Mouse (Mus musculus): ENCODE results near the gene Trio. TPM values are rescaled to one million over a fixed set of nuclear protein-coding genes. Genes with fewer than 3 reads are reported as not detected.
"Not testable (repeated sequence)": the region's sequence is repeated elsewhere in the genome, so short reads cannot be mapped to it uniquely, and the experiment has no call there.

The Trio gene
- polyA plus RNA-seq, 1 experiment = 0.03 TPM

DNA sequence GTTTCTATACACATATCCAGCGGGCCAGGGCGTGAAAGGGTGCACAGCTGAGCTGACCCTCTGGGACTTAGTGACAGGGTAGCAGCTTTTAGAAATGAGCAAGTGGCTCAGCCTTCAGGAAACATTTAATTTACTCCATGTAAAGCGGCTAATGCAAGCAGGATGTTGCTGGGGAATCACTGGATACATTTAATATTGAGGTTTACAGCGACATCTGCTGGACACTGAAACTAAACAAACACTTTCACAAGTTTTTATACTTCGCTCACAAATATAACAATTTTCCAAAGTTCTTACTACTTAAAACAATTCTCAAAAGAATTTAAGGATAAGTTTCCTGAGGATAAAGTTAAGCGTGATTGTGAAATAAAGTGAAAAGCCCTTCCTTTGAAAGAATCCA lies 174.3 kb downstream of the Trio start:
- no peaks in the 10 kb centered on the region for H3K9me3 ChIP-seq (ENCODE audit: control insufficient read depth, low read length)
- H3K36me3 ChIP-seq (ENCODE audit: control insufficient read depth) = peaks cover 19% of the 10 kb centered on the region
- no peaks in the 10 kb centered on the region for H3K27me3 ChIP-seq (ENCODE audit: control insufficient read depth)
- H3K4me1 ChIP-seq (ENCODE audit: control insufficient read depth) = peaks cover 8% of the 10 kb centered on the region
- TF ChIP-seq GATA1 (IDR thresholded peaks at IDR 0.05; ENCODE audit: low read length) (no peak), TAL1 (IDR thresholded peaks at IDR 0.05; ENCODE audit: low read length) (no peak)
- no peak overlapping the region for H3K4me3 ChIP-seq (replicated peaks)

DNA sequence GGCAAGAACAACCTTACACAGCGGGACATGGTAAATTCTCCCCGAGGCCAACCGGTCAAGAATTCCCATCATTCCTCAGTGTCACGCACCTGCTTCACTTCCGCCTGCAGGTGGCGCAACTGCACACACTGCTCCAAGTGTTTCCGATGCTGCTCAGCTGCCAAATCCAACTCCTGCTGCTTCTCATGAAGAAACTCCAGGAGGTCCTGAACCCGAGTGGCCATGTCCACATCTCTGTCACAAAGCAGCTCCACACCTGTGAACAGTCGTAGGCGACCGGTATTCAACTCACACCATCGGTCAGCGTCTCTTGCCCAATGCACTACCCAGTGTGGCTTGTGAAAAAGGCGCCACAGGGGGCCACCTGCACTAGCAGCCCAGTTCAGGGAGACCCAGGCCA lies 174.7 kb downstream of the Trio start:
- no peak for TF ChIP-seq GATA1 (IDR thresholded peaks at IDR 0.05; ENCODE audit: low read length)
- no peak for TF ChIP-seq TAL1 (IDR thresholded peaks at IDR 0.05; ENCODE audit: low read length)
- no peaks in the 10 kb centered on the region for H3K9me3 ChIP-seq (ENCODE audit: control insufficient read depth, low read length)
- H3K27me3 ChIP-seq (ENCODE audit: control insufficient read depth) = no peaks in the 10 kb centered on the region
- H3K4me3 ChIP-seq (replicated peaks) = no peak overlapping the region
- peaks cover 19% of the 10 kb centered on the region for H3K36me3 ChIP-seq (ENCODE audit: control insufficient read depth)
- peaks cover 4% of the 10 kb centered on the region for H3K4me1 ChIP-seq (ENCODE audit: control insufficient read depth)

DNA sequence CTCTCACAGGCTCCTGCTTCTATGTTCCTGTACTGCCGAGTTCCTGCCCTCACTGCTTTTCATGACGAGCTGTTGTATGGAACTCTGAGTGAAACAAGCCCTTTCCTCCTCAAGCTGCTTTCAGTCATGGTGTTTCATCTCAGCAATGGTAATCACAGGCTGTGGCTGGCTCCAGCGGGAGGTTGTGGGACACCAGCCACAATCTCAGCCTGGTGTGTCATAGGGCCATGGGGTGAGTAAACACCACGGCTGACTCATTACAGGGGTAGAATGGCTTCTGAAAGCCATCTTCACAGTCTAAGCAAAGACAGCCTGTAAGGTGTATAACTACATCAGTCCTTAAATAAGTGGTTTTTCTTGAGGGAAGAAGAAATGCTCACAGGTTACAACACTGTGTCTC lies 175.7 kb downstream of the Trio start:
- TF ChIP-seq GATA1 (IDR thresholded peaks at IDR 0.05; ENCODE audit: low read length) (no peak), TAL1 (IDR thresholded peaks at IDR 0.05; ENCODE audit: low read length) (no peak)
- Histone ChIP-seq H3K27me3 (ENCODE audit: control insufficient read depth) (no peaks in the 10 kb centered on the region), H3K9me3 (ENCODE audit: control insufficient read depth, low read length) (no peaks in the 10 kb centered on the region)

GRCm38 (mm10) chr15:27841696-27842095 lies 184.0 kb downstream of the Trio start:
- no peaks in the 10 kb centered on the region for H3K27me3 ChIP-seq (ENCODE audit: control insufficient read depth)
- H3K36me3 ChIP-seq (ENCODE audit: control insufficient read depth) = peaks cover 9% of the 10 kb centered on the region; the same call in 1 of the 2 replicates
- H3K4me3 ChIP-seq (replicated peaks) = no peak overlapping the region
- H3K9me3 ChIP-seq (ENCODE audit: control insufficient read depth, low read length) = no peaks in the 10 kb centered on the region
- peaks cover 6% of the 10 kb centered on the region for H3K4me1 ChIP-seq (ENCODE audit: control insufficient read depth)
- TF ChIP-seq GATA1 (IDR thresholded peaks at IDR 0.05; ENCODE audit: low read length) = no peak
- TF ChIP-seq TAL1 (IDR thresholded peaks at IDR 0.05; ENCODE audit: low read length) = no peak

More for the DNA sequence above, 175.7 kb downstream of the Trio start:
- Histone ChIP-seq H3K4me1 (ENCODE audit: control insufficient read depth) (no peaks in the 10 kb centered on the region), H3K4me3 (replicated peaks) (no peak overlapping the region), H3K36me3 (ENCODE audit: control insufficient read depth) (peaks cover 19% of the 10 kb centered on the region)

GRCm38 (mm10) chr15:27840579-27840978 lies 185.1 kb downstream of the Trio start:
- Histone ChIP-seq H3K4me3 (replicated peaks) (no peak overlapping the region), H3K27me3 (ENCODE audit: control insufficient read depth) (no peaks in the 10 kb centered on the region), H3K36me3 (ENCODE audit: control insufficient read depth) (peaks cover 6% of the 10 kb centered on the region; the same call in 1 of the 2 replicates), H3K4me1 (ENCODE audit: control insufficient read depth) (peaks cover 6% of the 10 kb centered on the region), H3K9me3 (ENCODE audit: control insufficient read depth, low read length) (no peaks in the 10 kb centered on the region)
- TF ChIP-seq GATA1 (IDR thresholded peaks at IDR 0.05; ENCODE audit: low read length) (no peak), TAL1 (IDR thresholded peaks at IDR 0.05; ENCODE audit: low read length) (no peak)

- Histone ChIP-seq H3K4me1 (ENCODE audit: control insufficient read depth) (peaks cover 6% of the 10 kb centered on the region), H3K27me3 (ENCODE audit: control insufficient read depth) (no peaks in the 10 kb centered on the region), H3K4me3 (replicated peaks) (no peak overlapping the region), H3K36me3 (ENCODE audit: control insufficient read depth) (peaks cover 6% of the 10 kb centered on the region; the same call in 1 of the 2 replicates), H3K9me3 (ENCODE audit: control insufficient read depth, low read length) (no peaks in the 10 kb centered on the region)
- TF ChIP-seq TAL1 (IDR thresholded peaks at IDR 0.05; ENCODE audit: low read length) = no peak
- no peak for TF ChIP-seq GATA1 (IDR thresholded peaks at IDR 0.05; ENCODE audit: low read length)
Measured at GRCm38 (mm10) chr15:27840125-27840524, 185.5 kb downstream of the Trio start.

DNA sequence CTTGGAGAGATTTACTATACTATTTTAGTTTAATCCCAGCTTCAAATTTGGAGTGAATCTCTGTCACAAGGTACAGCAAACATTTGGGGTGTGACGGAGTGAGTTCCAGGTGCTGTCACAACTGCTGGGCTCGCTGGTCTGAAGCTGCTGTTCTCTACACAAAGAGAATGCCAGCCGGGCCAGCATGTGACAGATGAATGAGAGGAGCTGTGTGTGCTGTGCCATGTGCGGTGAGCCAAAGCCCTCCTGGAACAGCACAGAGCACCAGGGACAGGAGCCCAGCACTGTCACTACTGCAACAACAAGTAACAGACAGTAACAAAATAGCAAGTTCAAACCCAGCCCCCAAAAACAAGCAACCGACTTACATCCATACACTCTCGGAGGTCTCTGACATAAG lies 194.0 kb downstream of the Trio start:
- no peak overlapping the region for H3K4me3 ChIP-seq (replicated peaks)
- TF ChIP-seq TAL1 (IDR thresholded peaks at IDR 0.05; ENCODE audit: low read length) (no peak), GATA1 (IDR thresholded peaks at IDR 0.05; ENCODE audit: low read length) (no peak)
- H3K9me3 ChIP-seq (ENCODE audit: control insufficient read depth, low read length) = no peaks in the 10 kb centered on the region
- peaks cover 3% of the 10 kb centered on the region; the same call in 1 of the 2 replicates for H3K36me3 ChIP-seq (ENCODE audit: control insufficient read depth)
- H3K4me1 ChIP-seq (ENCODE audit: control insufficient read depth) = no peaks in the 10 kb centered on the region
- H3K27me3 ChIP-seq (ENCODE audit: control insufficient read depth) = no peaks in the 10 kb centered on the region

- H3K36me3 ChIP-seq (ENCODE audit: control insufficient read depth) = peaks cover 15% of the 10 kb centered on the region; the same call in 1 of the 2 replicates
- H3K9me3 ChIP-seq (ENCODE audit: control insufficient read depth, low read length); H3K4me1 ChIP-seq (ENCODE audit: control insufficient read depth); H3K4me3 ChIP-seq (replicated peaks); H3K27me3 ChIP-seq (ENCODE audit: control insufficient read depth): not testable (repeated sequence)
Measured at GRCm38 (mm10) chr15:27827871-27828270, 197.8 kb downstream of the Trio start.

GRCm38 (mm10) chr15:27826886-27827285 lies 198.8 kb downstream of the Trio start:
- H3K36me3 ChIP-seq (ENCODE audit: control insufficient read depth) = peaks cover 12% of the 10 kb centered on the region; the same call in 1 of the 2 replicates
- no peak overlapping the region for H3K4me3 ChIP-seq (replicated peaks)

GRCm38 (mm10) chr15:27826048-27826637 lies 199.5 kb downstream of the Trio start:
- Histone ChIP-seq H3K9me3 (ENCODE audit: control insufficient read depth, low read length) (no peaks in the 10 kb centered on the region), H3K4me3 (replicated peaks) (no peak overlapping the region), H3K27me3 (ENCODE audit: control insufficient read depth) (no peaks in the 10 kb centered on the region), H3K4me1 (ENCODE audit: control insufficient read depth) (no peaks in the 10 kb centered on the region), H3K36me3 (ENCODE audit: control insufficient read depth) (peaks cover 12% of the 10 kb centered on the region; the same call in 1 of the 2 replicates)
- TF ChIP-seq TAL1 (IDR thresholded peaks at IDR 0.05; ENCODE audit: low read length) (no peak), GATA1 (IDR thresholded peaks at IDR 0.05; ENCODE audit: low read length) (no peak)

More at GRCm38 (mm10) chr15:27826886-27827285, 198.8 kb downstream of the Trio start:
- no peak for TF ChIP-seq GATA1 (IDR thresholded peaks at IDR 0.05; ENCODE audit: low read length)
- TF ChIP-seq TAL1 (IDR thresholded peaks at IDR 0.05; ENCODE audit: low read length) = no peak
- H3K9me3 ChIP-seq (ENCODE audit: control insufficient read depth, low read length) = no peaks in the 10 kb centered on the region
- H3K27me3 ChIP-seq (ENCODE audit: control insufficient read depth) = no peaks in the 10 kb centered on the region
- H3K4me1 ChIP-seq (ENCODE audit: control insufficient read depth) = no peaks in the 10 kb centered on the region
